Mouse (Mus musculus): ENCODE measurements around the gene Bfsp1.

Bfsp1 gene

GRCm38 (mm10) chr2:143862484-143863231 lies at the start of gene Bfsp1:
Gene Bfsp1 (minus strand): TSS chr2:143863173.
- no peak for DNase-seq (ENCODE audit: low read depth, low spot score)

GRCm38 (mm10) chr2:143912199-143912598 lies 49.2 kb upstream of the Bfsp1 start:
- no peak for DNase-seq (ENCODE audit: low read depth, low spot score)

GRCm38 (mm10) chr2:143909230-143909629 lies 46.3 kb upstream of the Bfsp1 start:
- DNase-seq (ENCODE audit: low read depth, low spot score) = peak; percentile 66

- DNase-seq (ENCODE audit: low read depth, low spot score) = peak; percentile 71
Measured at GRCm38 (mm10) chr2:143904896-143905295, 41.9 kb upstream of the Bfsp1 start.

- peak; percentile 75 for DNase-seq (ENCODE audit: low read depth, low spot score)
Measured at GRCm38 (mm10) chr2:143903376-143904045, 40.5 kb upstream of the Bfsp1 start.

GRCm38 (mm10) chr2:143900821-143901351 lies 37.9 kb upstream of the Bfsp1 start:
- no peak for DNase-seq (ENCODE audit: low read depth, low spot score)

- DNase-seq (ENCODE audit: low read depth, low spot score) = no peak
Measured at GRCm38 (mm10) chr2:143899470-143900220, 36.7 kb upstream of the Bfsp1 start.

GRCm38 (mm10) chr2:143891302-143892048 lies 28.5 kb upstream of the Bfsp1 start:
- DNase-seq (ENCODE audit: low read depth, low spot score) = no peak

GRCm38 (mm10) chr2:143889860-143890433 lies 27.0 kb upstream of the Bfsp1 start:
- no peak for DNase-seq (ENCODE audit: low read depth, low spot score)

GRCm38 (mm10) chr2:143889131-143889859 lies 26.3 kb upstream of the Bfsp1 start:
- DNase-seq (ENCODE audit: low read depth, low spot score) = no peak

- no peak for DNase-seq (ENCODE audit: low read depth, low spot score)
Measured at GRCm38 (mm10) chr2:143882606-143883288, 19.8 kb upstream of the Bfsp1 start.

- no peak for DNase-seq (ENCODE audit: low read depth, low spot score)
Measured at GRCm38 (mm10) chr2:143882002-143882401, 19.0 kb upstream of the Bfsp1 start.

- no peak for DNase-seq (ENCODE audit: low read depth, low spot score)
Measured at GRCm38 (mm10) chr2:143879311-143879710, 16.3 kb upstream of the Bfsp1 start.

GRCm38 (mm10) chr2:143876929-143877632 lies 14.1 kb upstream of the Bfsp1 start:
- DNase-seq (ENCODE audit: low read depth, low spot score) = no peak

GRCm38 (mm10) chr2:143876026-143876425 lies 13.1 kb upstream of the Bfsp1 start:
- no peak for DNase-seq (ENCODE audit: low read depth, low spot score)

GRCm38 (mm10) chr2:143870936-143871688 lies 8.1 kb upstream of the Bfsp1 start:
- no peak for DNase-seq (ENCODE audit: low read depth, low spot score)

- DNase-seq (ENCODE audit: low read depth, low spot score) = peak; percentile 93
Measured at GRCm38 (mm10) chr2:143867326-143867725, 4.4 kb upstream of the Bfsp1 start.

GRCm38 (mm10) chr2:143864600-143864999 lies 1.6 kb upstream of the Bfsp1 start:
- DNase-seq (ENCODE audit: low read depth, low spot score) = no peak
